Mouse (Mus musculus): ENCODE measurements at regions not wholly inside any gene's neighbourhood (a gene's known extent, or its start where the extent isn't known, plus 50 kb on each side); places are given as distances from the start of the nearest gene placed in this dataset.

DNA sequence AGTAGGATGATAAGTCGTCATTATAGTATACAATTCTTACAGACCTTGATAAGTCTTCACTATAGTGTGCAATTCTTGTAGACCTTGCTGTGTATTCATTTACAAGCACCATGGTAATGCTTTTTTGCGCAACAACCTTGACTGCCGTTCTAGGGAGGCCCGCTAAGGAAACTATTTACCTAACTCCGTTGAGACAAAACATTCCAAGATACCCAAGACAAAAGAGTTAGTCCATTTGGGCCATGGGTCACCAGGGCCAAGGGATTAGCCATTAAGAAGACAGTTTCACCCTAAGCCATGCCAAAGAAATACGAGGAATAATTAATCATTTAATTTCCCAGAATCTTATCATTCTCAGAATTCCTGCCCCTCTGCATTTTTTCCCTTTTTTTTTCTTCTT, 227.6 kb upstream of the Ube2e3 start:
- no peak for TF ChIP-seq CTCF (IDR thresholded peaks at IDR 0.05)
- TF ChIP-seq EP300 (IDR thresholded peaks at IDR 0.05) = no peak

Measured in lung, postnatal 0 days (tissue).